Mouse (Mus musculus) cortical plate, adult 2 months (tissue): ENCODE data around the gene Snph. TPM values are rescaled to one million over a fixed set of nuclear protein-coding genes. Genes with fewer than 3 reads are reported as not detected.

Experiments used
- H3K27ac ChIP-seq: fragments of 200-500 bp; 2 replicates; pipeline ENCODE4 v1.5.1; 2012; ENCODE audit warnings: low read length, control low read depth, inconsistent platforms; ENCODE audit not compliant: insufficient read depth
- H3K4me1 ChIP-seq: fragments of 200-500 bp; 2 replicates; pipeline ENCODE4 v1.6.1; 2011; ENCODE audit warnings: low read length; ENCODE audit not compliant: control insufficient read depth, insufficient read depth
- H3K4me3 ChIP-seq: fragments of 200-500 bp; 2 replicates; pipeline ENCODE4 v1.5.1; 2011; ENCODE audit warnings: mild to moderate bottlenecking, low read length, control low read depth; ENCODE audit not compliant: insufficient read depth
- CTCF ChIP-seq: fragments of 200-500 bp; IDR thresholded peaks from 2 replicates; pipeline ENCODE4 v1.5.1; 2011; ENCODE audit warnings: mild to moderate bottlenecking, control low read depth, low read length; ENCODE audit not compliant: insufficient read depth; ENCODE audit errors: extremely low read depth
- POLR2A ChIP-seq: fragments of 200-500 bp; IDR thresholded peaks from 2 replicates; pipeline ENCODE4 v1.6.1; 2011; ENCODE audit warnings: mild to moderate bottlenecking, low read length, control low read depth; ENCODE audit not compliant: insufficient read depth; ENCODE audit errors: extremely low read depth
- polyA plus RNA-seq: library from polyadenylated mRNA; depleted of rRNA; stranded (reverse); fragments of >200 nt; gene quantifications from 2 replicates; pipeline ENCODE4 v1.2.3, GENCODE M21; 2012; rRNA removed

Gene Snph
- polyA plus RNA-seq, 1 experiment: 170 TPM

DNA sequence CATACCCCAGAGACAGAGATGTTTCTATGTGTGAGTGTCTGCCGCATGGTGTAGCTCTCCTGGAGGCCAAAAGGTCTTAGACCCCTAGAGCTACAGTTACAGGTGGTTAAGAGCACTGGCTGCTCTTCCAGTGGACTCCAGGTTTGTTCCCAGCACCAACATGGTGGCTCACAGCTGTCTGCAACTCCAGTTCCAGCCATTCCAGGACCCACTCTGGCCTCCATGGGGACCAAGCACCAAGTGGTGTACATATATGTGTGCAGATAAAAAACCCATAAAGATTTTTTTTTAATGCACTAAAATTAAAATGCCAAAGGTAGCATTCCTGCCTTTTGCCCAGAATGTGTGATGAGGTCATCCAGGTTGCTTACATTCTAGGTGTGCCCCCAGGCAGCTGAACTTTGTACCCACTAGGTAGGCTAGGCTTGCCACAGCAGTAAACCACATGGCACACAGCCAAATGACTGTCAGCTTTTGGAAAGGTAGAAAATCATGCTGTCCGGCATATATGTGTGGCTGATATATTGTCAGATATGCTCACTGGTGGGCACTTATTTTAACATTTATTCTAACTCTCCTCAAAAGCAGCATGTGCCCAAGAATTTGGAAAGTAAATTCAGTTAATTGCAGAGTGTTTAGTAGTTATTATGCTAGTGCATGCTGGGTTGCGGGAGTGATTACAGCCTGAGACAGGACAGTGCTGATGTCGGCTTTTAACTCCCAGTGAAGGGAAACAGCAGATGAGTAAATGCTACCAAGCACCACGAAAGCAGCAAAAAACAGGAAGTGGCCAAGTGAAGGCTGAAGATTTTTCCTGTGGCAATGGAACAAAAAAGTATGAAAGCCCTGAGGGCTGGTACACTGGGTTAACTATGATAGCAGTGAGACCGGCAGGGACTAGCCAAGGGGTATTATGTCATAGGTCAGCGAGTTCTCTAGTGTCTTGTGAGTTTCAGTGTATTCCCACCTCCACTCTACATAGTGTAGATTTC is 69.2 kb downstream of the Snph start:
- Histone ChIP-seq H3K4me1 (no peaks in the 10 kb centered on the region; the same call in 1 of the 2 replicates), H3K27ac (no peak overlapping the region), H3K4me3 (no peak overlapping the region)
- TF ChIP-seq CTCF (no peak), POLR2A (no peak)

DNA sequence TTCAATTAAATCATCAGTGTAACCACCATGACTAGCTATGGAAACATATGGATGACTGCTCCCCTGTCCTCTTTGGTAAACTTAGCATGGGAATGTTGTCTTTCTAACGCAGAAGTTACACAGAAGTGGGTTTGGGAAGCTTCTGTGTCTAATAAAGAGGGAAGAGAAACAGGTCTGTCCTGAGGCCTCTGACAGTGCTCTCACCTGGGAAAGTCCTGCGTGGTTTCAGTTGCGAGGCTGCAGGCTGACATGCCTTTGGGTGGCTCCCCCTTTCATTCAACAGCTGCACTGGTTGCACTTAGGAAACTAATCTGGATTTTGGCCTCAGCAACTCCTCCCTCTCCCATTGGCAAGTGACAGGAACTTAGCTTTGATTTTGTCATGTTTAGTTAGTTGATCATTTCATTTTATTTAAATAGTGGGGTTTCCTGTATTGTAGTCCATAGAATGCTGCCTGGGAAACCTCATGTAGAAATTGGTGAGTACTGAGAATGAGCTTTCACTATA is 82.7 kb downstream of the Snph start:
- no peak for TF ChIP-seq POLR2A
- TF ChIP-seq CTCF: no peak
- H3K4me1 ChIP-seq: peaks cover 20% of the 10 kb centered on the region
- no peak overlapping the region for H3K27ac ChIP-seq
- no peak overlapping the region for H3K4me3 ChIP-seq

DNA sequence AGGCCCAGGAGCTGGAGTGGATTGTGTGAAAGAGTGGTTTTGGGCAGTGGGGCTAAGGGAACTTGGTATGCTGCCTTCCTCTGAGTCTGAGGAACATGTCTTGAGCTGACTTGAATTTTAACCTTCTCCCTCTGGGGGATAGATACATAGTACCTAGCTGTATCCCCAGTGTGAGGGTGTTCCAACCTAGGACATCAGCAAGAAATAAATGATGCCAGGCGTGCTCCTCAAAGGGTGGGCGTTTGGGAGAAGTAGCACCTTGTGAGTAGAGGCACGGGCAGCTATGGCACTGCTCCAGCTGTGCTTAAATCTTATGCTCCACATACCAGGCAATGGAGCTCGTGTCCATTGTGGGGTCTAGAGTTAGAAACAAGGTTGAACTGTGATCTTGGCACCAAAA is 85.8 kb downstream of the Snph start:
- no peak overlapping the region for H3K27ac ChIP-seq
- no peak overlapping the region for H3K4me3 ChIP-seq
- no peak for TF ChIP-seq CTCF
- no peak for TF ChIP-seq POLR2A
- peaks cover 17% of the 10 kb centered on the region for H3K4me1 ChIP-seq

DNA sequence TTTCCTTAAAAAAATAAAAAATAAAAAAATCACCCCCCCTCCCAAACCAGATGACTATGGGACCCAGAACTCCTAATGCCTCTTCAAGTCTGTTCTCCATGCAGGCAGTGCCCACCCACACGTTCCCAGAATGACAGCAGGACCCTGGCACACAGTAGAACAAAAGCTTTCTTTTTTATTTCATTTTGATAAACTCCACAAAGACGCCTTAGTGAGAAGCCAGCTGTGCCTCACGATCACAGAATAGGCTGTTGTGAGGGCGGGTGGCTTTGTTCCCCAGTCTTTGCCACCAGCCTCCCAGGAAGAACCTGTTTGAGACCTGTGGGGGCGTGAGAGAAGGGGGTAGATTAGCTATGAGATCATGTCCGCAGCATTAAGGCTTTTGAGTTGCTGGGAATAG is 87.7 kb downstream of the Snph start:
- H3K27ac ChIP-seq: peak overlapping the region; percentile 47; the same call in 1 of the 2 replicates
- no peak for TF ChIP-seq POLR2A
- TF ChIP-seq CTCF: no peak
- peak overlapping the region; percentile 86 for H3K4me3 ChIP-seq
- peaks cover 13% of the 10 kb centered on the region for H3K4me1 ChIP-seq

DNA sequence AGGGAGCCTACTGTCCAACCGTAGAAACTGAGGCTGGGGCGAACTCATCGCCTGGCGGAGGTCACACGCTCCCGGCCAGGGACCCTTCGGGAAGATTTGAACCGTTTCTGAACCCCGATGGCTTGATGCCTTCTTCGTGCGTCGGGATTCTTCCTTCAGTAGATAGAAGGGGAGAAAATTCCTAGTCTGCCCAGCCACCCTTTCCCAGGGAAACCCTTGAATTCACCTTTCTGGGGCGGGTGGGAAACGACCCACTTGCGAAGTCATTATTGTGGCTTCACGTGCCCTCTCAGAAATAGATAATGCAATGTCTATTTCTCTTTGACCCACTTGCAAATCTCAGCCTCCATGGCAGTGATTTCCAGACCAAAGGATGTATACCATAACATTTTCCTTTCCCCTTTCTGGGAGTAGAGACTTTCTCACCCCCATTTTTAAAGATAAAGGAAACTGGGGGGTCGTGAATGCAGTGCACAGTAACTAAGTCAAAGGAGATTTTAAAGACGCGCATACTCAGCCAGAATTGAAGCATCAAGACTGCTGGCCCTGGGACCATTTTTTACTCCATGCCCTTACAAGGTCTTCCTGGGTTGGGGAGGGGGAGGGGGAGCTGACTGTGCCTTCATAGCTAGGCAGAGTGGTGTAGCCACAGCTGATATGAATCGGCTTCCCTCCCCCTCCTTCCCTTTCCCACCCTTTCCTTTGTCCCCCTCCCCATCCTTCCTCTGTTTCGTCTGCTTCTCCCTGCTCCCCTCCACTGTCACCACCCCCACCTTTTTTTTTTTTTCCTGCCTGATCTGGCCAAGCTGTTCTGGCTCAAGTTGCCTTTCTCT is 89.1 kb downstream of the Snph start:
- Histone ChIP-seq H3K4me3 (peak overlapping the region; percentile 86), H3K27ac (peak overlapping the region; percentile 60), H3K4me1 (peaks cover 12% of the 10 kb centered on the region)
- no peak for TF ChIP-seq CTCF
- no peak for TF ChIP-seq POLR2A

DNA sequence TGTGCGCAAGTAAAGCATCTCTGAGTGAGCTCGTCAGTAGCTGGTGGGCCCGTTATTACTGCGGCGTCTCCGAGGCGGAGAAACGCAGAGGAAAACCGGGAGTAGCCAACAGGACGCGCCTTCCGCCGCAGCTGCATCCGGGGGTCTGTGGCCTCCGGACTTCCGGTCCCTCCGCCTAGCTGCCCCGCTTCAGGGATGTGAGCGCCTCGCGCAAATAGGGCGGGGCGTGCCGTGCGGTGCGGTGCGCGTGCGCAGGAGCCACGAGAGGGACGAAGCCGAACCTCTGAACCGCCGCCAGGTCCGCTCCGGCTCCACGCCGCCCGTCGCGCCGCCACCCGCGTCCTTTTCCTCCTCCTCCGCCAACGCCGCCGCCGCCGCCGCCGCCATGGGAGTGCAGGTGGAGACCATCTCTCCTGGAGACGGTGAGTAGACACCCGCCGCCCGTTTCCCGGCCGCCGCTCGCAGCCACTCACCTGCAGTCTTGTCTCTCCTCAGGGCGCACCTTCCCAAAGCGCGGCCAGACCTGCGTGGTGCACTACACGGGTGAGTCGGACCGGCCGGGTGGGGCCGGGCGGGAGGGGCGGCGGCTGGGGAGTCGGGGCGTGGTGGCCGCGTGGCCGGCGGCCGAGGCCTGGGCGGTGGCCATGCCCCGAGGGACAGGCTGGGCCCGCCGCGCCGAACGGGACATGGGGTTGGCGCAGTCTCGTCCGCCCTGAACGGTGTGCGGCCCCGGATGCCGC is 89.9 kb downstream of the Snph start, which contains the start of gene Fkbp1a:
Gene Fkbp1a (plus strand): TSS at position 161 of the 740 bp plus-strand sequence.
- H3K27ac ChIP-seq: peak within 1 kb of the TSS; percentile 93

More for the DNA sequence above, 89.9 kb downstream of the Snph start, which contains the start of gene Fkbp1a:
- peak; percentile 68; the same call in 1 of the 2 replicates for TF ChIP-seq POLR2A
- TF ChIP-seq CTCF: no peak
- Histone ChIP-seq H3K4me3 (peak within 1 kb of the TSS; percentile 86), H3K4me1 (peaks cover 11% of the 10 kb centered on the region)

Other genes starting within 250 kb of the Snph start
- gene 4921509C19Rik, start 156.4 kb downstream of the Snph start, polyA plus RNA-seq: not detected in 2 replicates
- gene Nsfl1c, start 138.4 kb downstream of the Snph start, polyA plus RNA-seq: 123 and 126 TPM in 2 replicates
- gene Fkbp1a, start 90.1 kb downstream of the Snph start, polyA plus RNA-seq: 475 and 493 TPM in 2 replicates
- gene Sdcbp2, start 60.0 kb downstream of the Snph start, polyA plus RNA-seq: 1.8 TPM in 2 replicates
- gene Rad21l, start 35.9 kb upstream of the Snph start, polyA plus RNA-seq: 0.31 and 0.34 TPM in 2 replicates
- gene Tmem74b, start 69.4 kb upstream of the Snph start, polyA plus RNA-seq: 9.4 and 10.5 TPM in 2 replicates
- gene Psmf1, start 111.6 kb upstream of the Snph start, polyA plus RNA-seq: 46.9 and 48.1 TPM in 2 replicates
- gene Rspo4, start 210.3 kb upstream of the Snph start, polyA plus RNA-seq: 0.11 and 0.15 TPM in 2 replicates